Mouse (Mus musculus): ENCODE data around the gene Pacrg. TPM values are rescaled to one million over a fixed set of nuclear protein-coding genes. Genes with fewer than 3 reads are reported as not detected.

Pacrg gene
- total RNA-seq (2021), result 1 to 10 TPM; 2.1 to 2.7 TPM
- long read RNA-seq, experiment 1, partial matches to known transcripts, result 0 of 1 reads
- long read RNA-seq, experiment 1, other reads (novel, unspliced or antisense), result 0 of 1 reads
- long read RNA-seq, experiment 2, partial matches to known transcripts, result 0 of 2 reads
- long read RNA-seq, experiment 2, other reads (novel, unspliced or antisense), result 2 of 2 reads

DNA sequence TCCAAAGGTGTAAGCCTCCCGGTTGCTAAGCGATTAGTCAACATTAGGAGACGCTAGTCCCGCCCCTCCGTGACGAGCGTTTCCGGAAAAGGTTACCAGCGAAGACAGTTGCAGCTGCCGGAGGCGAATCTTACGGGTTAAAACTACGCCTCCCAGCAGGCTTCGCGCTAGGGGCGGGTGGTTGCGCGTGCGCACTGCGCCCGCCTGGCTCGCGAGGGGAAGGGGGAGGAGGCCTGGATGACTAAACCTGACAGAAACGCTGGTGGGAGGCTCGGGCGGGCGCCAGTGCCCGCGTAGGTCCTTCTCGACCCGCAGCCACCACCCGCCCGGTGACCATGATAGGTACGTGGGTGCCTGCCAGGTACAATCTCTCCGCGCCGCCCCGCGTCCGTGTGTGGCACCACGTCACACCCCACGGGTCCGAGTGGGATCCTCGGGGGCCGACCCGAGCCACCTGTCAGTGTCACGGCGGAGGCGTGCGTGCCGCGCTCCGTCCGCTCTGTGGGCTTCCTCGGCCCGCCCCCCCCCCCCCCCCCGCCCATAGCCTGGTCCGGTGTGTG, at the start of gene Pacrg, which contains the start of gene Prkn:
Gene Pacrg, minus strand, starts transcription at position 164 of the 560 bp plus-strand sequence.
Gene Prkn, plus strand, starts transcription at position 237 of the 560 bp plus-strand sequence.
- peak; percentile 96 to 97 for DNase-seq (ENCODE audit: low spot score in 2 of 2)

DNA sequence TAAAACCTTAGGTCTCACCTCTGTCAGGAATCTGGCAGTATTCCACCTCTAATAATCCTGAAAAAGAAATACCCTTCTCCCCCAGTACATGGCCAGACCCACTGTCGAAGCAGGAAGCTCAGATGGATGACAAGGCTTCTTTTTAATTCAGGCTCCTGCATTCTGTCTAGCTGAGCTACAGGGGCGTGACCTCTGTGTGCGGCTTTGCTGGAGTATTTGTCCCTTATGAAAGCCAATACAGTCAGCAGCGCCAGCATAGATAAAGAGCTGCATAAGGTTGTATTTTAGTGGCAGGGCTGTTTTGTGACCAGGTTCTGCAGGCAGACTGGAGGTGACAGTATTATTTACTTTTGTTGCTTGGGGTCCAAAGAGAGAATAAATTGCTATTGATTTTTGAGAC, 47.8 kb upstream of the Pacrg start:
- no peak for DNase-seq (ENCODE audit: low spot score in 2 of 2)

DNA sequence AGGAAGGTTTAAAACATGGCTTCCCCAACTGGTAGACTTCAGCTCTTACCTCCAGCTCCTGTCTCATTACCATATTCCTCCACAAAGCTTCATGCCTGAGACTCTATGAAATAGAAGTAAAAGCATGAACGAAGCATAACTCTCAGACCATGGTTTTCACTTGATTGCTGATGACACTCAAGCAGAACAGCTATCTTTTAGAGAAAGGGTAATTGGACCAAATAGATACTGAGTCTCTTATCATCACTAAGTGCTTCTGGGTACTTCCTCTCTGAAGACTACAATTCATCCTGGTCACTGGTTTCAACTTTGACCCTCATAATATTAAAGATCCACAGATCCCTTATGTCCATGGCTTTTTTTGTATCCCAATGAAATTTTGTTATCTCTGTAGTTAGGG, 42.1 kb upstream of the Pacrg start:
- DNase-seq (ENCODE audit: low spot score in 2 of 2), result no peak

DNA sequence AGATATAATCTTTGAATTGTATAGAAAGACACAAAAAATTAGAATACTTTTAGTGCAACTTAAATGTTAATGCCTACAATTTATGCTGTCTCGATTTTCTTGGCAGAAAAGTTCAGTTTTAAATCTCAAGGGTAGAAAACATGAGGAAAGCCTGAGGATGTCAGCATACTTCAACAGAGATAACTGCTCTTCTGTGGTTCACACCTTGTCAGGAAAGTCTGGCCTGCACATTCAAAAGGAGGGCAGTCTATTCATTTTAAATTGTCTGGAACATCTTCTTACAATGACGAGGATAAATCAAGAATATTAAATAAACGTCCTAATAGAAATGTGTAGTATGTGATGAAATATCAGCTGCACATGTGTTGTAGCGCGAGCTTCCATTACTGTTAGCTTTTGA, 38.9 kb upstream of the Pacrg start:
- DNase-seq (ENCODE audit: low spot score in 2 of 2), result no peak

DNA sequence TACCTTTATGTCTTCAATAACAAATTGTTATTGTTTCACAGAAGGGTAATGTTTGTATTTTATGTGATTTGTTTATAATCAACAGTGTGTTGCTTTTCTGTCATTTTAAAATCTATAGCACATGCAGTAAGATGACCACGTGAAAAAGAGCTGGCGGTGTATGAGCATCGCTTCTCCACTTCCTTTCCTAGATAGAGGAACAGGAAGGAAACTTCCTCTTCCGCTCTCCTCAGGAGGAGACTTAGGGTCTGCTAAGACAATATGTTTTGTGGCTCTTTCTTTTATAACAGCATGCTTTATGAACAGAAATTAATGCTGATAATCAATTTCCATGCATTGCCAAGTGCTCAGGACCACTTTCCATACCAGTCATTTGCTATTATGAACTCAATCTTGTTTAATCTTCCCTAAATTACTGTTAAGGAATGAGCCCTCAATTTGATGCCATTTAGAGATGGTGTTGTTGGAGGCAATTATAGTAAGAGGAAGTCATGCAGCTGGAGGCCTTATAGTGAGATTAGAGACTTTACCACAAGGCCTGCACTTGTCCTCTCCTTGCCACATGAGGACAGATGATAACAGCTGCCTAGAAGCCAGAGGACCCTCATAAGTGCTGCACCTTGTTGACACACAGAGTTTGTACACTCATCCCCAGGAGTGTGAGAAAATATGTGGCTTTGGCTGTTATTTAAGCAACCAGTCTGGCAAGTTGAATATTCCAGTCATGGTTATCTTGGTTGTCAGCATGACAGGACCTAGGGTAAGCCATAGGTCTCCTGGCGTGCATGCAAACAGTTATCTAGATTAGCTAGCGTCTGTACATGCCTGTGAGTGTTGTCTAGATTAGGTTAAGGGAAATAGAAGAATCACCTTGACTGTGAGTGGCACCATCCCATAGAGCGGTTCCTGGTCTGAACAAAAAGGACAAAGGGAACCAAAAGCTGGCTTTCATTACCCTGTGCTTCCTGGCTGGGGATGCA, 34.4 kb upstream of the Pacrg start:
- DNase-seq (ENCODE audit: low spot score in 2 of 2), result no peak

DNA sequence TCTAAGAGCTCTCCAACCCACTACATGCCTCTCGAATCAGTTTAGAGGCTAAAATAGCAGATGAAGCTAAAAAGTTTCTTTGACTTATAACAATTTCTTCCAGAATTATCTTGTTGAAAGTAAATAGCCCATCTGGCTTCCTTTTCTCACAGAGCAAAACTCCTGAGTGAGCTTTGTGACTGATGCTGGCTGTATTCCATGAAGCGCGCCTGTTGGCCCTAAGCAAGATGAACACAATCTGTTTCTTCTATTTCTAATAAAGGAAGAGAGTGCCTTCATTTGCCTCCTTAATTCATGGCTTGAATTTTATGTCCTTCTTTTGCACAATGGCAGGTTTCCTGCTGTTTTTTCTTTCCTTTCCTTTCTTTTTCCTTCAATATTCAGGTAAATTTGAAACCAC, 14.1 kb upstream of the Pacrg start:
- DNase-seq (ENCODE audit: low spot score in 2 of 2), result no peak

DNA sequence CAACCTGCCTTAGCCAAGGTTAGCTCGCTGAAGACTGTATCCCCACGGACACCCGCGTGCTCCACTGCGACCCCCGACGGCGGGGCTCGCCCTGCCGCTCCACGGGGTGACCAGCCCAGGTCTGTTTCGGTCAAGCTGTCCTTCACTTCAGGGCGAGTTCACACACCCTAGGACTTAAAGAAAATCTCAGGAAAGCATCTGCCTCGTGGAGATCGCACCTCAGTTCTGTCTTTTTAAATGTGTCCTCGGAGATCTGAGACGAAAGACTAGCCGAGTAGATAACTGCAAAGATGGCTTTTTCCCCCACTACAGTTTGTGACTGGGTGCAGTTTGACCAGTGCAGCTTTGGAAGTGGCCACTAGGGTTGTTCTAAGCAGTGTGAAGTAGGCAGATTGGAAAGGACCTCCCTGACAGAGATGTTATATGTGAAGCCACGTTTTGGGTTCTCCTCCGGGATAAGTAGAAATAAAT, 655 bp upstream of the Pacrg start:
- peak; percentile 46 to 50 for DNase-seq (ENCODE audit: low spot score in 2 of 2)

DNA sequence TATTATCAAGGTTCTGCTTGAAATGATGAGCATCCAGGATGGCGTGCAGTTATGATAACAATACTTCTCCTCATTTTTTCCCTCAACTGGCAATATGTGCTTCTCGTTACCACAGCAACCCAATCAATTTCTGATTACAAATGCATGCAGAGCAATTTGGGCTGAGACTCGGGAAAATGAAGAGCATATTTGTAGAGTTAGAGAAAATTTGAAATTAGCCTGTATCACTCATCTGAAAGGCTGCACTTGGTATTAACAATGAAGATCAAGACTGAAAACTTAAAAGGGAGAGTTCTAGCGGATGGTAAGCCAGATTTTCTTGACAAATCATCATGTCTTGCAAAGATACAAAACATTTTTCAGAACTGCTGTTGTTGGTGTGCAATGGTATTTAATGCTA, 21.1 kb downstream of the Pacrg start:
- no peak for DNase-seq (ENCODE audit: low spot score in 2 of 2)

DNA sequence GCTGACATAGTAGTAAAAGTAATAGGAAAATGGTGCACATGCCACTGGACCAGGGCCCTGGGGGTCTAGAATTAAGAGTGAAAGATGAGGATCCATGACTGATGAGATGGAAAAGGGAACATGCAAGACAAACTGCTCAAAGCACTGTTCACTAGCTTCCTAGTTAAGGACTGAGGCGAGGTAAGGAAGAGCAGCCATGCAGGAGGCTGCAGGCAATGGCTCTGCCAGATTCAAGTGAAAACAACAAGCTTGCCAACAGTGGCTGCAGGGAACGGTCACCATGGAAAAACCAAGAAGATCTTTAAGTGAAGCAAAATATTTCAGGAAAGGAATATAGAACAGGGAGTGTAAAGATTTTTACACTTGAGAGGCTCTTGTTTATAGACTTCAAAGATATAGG, 31.5 kb downstream of the Pacrg start:
- no peak for DNase-seq (ENCODE audit: low spot score in 2 of 2)

DNA sequence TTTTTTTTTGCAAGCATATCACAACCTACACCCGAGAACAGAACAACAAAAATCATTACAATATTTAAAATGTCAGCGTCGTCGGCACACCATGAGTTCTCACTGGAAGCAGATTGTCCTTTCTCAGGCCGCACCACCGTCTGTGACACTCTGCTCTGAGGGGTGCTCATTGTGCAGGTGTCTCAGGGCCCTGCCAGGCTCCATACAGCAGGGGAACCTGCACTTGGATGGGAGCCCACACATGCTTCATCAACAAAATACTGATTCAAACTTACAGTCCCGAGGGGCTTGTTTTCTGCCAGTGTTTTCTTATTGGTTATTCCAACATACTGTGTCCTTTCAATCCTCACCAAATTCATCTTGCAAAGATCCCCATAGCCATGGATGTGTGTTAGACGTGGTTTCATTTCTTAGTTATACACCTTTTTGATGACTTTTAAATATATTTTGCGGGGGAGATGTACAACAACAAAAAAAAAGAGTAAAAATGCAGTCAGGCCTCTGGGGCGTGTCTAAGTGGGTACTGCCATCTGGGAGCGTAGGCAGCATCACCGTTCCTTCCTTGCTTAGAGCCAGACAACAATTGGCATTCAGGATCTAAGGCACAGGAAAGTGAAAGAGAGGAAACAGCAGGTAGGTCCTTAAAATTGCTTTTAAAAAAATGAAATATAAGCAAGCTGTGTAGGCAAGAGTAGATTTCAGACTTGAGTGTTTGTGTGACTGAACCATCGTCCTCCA, 32.7 kb downstream of the Pacrg start:
- no peak for DNase-seq (ENCODE audit: low spot score in 2 of 2)

DNA sequence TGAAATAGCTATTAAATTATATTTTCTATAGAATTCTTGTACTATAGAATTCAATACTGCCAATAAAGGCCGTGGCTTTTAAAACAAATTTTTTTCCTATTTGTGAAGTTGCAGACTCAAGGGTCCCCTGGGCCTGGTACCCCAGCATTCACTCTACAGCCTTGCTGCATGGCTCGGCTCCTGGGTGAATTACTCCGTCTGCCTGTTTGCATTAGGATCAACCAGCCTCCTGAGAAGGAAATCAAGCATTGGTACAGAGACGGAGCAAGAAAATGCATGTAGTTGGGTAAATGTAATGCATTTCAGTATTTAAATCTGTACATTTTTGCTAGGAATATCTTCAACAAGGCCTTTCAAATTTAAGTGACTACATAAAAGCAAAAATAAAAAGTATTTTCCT, 33.4 kb downstream of the Pacrg start:
- no peak for DNase-seq (ENCODE audit: low spot score in 2 of 2)

DNA sequence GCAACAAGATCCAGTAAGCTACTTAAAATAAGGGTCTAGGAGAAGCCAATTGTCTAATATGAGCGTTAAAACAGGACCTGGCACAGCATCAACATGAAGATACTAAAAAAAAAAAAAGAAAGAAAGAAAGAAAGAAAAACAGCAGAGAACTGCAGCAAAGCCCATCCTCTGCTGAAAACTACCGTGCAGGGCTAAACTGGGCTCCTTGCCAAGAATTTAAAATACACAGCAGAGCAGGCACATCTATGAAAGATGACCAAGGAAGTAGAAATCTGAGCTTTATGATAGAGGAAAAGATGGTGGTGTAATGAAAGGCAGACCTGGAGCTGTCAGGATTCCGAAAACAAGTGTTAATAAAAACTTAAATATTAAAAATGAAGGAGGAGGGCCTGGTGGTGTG, 48.5 kb downstream of the Pacrg start:
- no peak for DNase-seq (ENCODE audit: low spot score in 2 of 2)

DNA sequence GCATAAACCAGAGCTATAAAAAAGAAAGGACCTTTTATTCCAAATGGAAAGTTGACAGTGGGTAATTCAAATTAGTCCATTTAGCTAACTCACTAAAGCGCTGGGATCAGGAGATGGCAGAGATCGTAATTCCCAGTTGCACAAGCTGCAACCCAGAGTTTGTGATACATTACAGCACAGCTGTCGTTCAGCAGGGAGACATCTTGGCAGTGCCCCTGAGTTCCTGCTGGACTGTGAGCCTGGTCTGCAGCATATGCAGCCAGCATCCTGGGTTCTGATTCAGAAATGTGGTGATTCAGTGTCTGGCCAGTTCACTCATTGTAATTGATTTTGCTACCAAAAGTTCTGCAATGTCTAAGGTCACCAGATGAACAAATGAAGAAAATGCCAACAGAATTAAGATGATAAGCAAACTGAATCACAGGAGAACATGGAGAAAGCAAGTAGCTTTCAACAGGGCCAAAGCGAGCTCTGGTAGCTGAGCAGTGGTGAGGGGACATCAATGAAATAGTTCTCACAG, 55.6 kb downstream of the Pacrg start:
- DNase-seq (ENCODE audit: low spot score in 2 of 2), result no peak

DNA sequence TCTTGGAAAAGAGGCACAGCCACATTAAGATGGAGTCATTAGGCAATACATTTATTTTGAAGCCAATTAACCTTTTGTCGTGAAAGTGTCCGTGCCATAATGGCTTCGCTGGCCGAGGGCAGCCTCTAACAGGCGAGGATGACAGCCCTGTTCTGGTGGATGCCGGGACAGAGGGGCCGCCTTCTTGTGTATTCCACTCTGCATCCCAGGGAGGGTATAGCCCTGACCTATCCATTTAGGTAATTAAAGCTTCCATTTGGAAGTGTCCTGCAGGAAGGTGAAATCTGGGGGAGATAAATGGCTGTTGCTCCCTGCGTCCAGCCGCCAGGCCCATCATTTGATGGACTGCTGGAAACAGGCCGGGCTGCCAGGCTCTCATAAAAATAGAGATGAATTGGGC, 63.6 kb downstream of the Pacrg start:
- DNase-seq (ENCODE audit: low spot score in 2 of 2), result no peak

DNA sequence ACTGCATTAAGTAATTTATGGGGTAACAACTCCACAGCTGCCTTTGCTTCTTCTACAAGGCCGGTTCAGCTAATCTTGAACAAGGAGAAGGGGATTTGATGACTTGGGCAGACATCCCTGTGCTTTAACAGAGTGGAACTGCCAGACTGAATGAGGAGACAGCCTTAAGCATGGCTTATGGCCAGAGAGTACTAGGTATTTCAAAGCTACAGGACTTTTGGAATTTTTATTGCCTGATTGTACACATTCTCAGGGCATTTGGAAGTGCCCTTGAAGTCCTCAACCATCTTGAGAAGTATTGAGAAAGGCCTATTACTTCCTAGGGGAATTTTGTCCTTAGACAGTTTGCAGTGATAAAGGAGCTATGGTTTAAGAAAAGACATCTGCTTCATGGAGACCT, 65.6 kb downstream of the Pacrg start:
- DNase-seq (ENCODE audit: low spot score in 2 of 2), result no peak

DNA sequence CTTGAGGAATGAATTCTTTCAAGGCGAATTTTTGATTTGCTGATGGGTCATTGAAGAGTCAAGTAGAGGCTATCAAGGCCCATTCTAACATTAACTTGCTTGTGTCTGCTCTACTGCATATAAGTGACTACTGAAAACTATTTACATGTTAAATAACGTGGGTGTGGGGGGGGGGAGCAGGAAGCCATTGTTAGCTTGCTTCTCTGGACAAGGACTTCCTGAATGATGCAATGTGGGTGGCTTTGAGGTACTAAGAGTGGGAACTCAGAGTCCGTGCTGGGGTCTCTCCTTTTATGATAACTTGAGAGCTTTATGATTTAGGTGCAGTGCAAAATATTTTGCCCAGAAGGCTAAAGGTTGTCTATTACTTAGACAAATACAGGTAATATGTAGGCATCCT, 67.9 kb downstream of the Pacrg start:
- DNase-seq (ENCODE audit: low spot score in 2 of 2), result no peak

DNA sequence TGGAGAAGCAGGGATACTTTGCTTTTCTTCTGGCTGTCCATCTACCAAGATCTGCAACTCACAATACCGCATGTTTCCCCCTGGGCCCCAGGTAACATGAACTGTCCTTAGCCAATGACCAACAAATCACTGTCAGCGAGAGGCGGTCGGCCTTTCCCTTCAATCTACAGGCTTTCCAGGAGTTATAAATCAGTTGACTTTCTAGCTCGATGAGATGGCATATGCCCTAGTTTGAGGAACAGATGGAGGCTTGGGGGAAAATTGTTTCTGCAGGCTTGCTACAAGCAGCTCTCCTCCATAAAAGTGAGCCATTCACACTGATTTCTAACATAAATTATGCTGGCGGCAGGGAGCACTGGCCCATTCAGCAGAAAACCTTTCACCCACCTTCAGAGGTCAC, 70.2 kb downstream of the Pacrg start:
- DNase-seq (ENCODE audit: low spot score in 2 of 2), result no peak

DNA sequence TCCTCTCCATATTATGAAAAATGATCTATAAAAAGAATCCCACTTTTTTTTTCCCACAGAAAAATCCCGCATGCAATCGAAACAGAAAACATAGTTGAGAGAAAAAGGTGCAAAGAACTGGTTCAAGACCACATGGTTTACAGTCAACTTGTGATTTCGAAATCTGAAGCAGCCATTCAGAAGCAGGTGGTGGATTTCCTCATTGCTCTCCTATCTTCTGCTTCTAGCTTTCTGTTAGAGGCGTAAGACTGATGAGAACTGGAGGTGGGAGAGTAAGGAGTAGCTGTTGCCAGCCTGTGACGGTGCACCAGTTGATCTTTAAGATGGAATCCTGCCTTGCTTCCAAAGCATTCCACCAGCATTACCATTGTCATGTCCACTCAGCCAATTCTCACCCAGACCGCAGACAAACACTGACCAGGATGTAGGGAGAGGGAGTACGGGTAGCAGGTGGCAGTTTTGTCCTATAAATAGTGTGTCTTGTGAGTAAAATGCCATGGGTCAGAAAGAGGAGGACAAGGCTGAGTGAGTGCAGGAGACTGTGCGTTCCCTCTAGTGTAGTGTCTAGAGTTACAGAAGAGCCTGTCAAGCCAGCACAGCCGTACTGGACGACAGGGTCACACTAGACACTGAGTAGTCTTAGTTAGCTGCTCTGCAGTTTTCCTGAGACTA, 73.2 kb downstream of the Pacrg start:
- no peak for DNase-seq (ENCODE audit: low spot score in 2 of 2)

DNA sequence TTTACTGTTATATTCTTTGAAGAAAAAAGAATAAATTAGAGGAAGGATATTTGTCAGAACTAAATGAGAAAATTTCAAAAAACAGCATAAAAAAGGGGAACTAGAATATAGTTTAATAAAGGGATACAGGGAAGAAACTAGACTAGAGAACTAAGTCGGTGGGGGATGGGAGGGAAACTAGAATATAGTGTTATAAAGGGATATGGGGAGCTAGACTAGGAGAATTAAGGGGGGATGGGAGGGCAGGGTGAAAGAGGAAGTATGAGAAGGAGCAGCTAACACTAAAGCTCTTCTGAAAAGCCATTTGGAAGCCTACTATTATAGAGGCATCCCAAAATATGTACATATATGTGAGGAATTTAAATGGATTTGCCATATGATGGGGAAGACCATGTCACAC, 75.8 kb downstream of the Pacrg start:
- DNase-seq (ENCODE audit: low spot score in 2 of 2), result no peak

DNA sequence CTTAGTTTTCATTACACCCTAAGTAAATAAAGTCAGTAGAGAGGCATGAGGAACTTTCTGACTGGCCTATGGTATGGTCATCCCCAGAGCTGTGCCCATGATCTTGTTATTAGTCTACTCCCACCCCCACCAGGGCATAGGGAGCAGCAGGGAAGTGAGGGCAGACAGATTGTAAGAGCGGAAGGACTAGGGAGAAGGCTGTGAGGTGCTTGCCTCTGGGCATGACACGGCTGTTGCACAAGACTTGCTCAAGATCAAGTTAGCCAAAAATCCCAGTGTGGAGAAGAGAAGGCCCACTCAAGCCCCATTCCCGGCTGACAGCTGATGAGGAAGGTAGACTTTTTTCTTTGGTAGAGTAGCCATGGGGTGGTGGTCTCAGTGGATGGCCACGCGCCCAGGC, 82.7 kb downstream of the Pacrg start:
- DNase-seq (ENCODE audit: low spot score in 2 of 2), result no peak
